ENCODE assay signal across 1 mouse cellular context in the genomic region with DNA sequence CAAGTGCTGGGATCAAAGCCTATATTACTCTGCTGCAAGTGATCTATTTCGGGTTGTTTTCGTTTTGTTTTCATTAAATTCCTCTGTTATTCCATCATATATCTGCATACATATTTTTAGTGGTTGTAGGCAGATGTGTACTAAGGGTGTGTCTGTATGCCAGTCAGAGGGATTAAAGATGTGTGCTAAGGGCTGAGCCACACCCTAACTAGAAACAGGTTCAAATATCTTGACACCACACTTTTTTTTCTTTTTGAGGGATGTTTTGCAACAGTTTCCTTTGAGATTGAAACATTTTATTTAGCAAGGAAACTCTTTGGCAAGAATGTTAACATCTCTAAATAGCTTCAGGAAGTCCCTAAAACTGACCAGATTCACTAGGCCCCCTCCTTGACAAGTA.
TF ChIP-seq lines count a peak whose summit lies in the region.

No protein-coding gene starts in this region.

TF ChIP-seq in CH12.LX, 34 proteins besides CTCF, POLR2A, EP300 and RAD21 (continued from another document):
- TF ChIP-seq POLR2AphosphoS2 (IDR thresholded peaks at IDR 0.05; ENCODE audit: low read depth, low read length): peak; percentile 76; the same call in 1 of the 2 replicates
